Mouse (Mus musculus) heart, embryonic 11.5 days (tissue): ENCODE data around the gene Gcnt2. TPM values are rescaled to one million over a fixed set of nuclear protein-coding genes. Genes with fewer than 3 reads are reported as not detected.

ENCODE experiments used
- ATAC-seq: fragments of 200-750 bp; cut with Nextera tagmentation; replicated peaks from 2 replicates; pipeline ENCODE4 v1.8.0; 2017; ENCODE audit warnings: moderate library complexity; ENCODE audit not compliant: insufficient number of reproducible peaks, low FRiP score, low TSS enrichment
- H3K27ac ChIP-seq: fragments of 300-500 bp; sonication (generic); 2 replicates; pipeline ENCODE4 v1.5.1; 2014; ENCODE audit warnings: mild to moderate bottlenecking, low read depth, low read length
- H3K27me3 ChIP-seq: fragments of 300-500 bp; sonication (generic); 2 replicates; pipeline ENCODE4 v1.6.1; 2014; ENCODE audit warnings: mild to moderate bottlenecking, low read length, mixed read lengths; ENCODE audit not compliant: control insufficient read depth, insufficient read depth
- H3K36me3 ChIP-seq: fragments of 300-500 bp; sonication (generic); 2 replicates; pipeline ENCODE4 v1.6.1; 2014; ENCODE audit warnings: mild to moderate bottlenecking, low read length, moderate library complexity, mixed read lengths; ENCODE audit not compliant: control insufficient read depth, insufficient read depth
- H3K4me1 ChIP-seq: fragments of 300-500 bp; sonication (generic); 2 replicates; pipeline ENCODE4 v1.6.1; 2014; ENCODE audit warnings: low read length; ENCODE audit not compliant: control insufficient read depth, insufficient read depth
- H3K4me2 ChIP-seq: fragments of 300-500 bp; sonication (generic); 2 replicates; pipeline ENCODE4 v1.6.1; 2014; ENCODE audit warnings: mild to moderate bottlenecking, moderate library complexity
- H3K4me3 ChIP-seq: fragments of 300-500 bp; sonication (generic); 2 replicates; pipeline ENCODE4 v1.5.1; 2014; ENCODE audit warnings: low read depth, low read length
- H3K9ac ChIP-seq: fragments of 300-500 bp; sonication (generic); 2 replicates; pipeline ENCODE4 v1.6.1; 2014; ENCODE audit warnings: mild to moderate bottlenecking, low read depth, low read length, moderate library complexity
- H3K9me3 ChIP-seq: fragments of 300-500 bp; sonication (generic); replicated peaks from 2 replicates; pipeline ENCODE4 v1.6.1; 2016; ENCODE audit warnings: low read length; ENCODE audit not compliant: control insufficient read depth
- WGBS: fragments of 180-500 bp; shearing (Covaris S2); extraction: QIAGEN DNeasy Blood & Tissue Kit; methylation state at CpG from one replicate; pipeline ENCODE4 v1.1.7; 2014; ENCODE audit not compliant: insufficient replicate concordance; 5-methylcytosine and 5-hydroxymethylcytosine counted together
- polyA plus RNA-seq: library from polyadenylated mRNA; unstranded; fragments of >200 nt; fragmentation: Nextera tagmentation; extraction: Ambion mirVana; gene quantifications from 2 replicates; pipeline ENCODE4 v1.2.1, GENCODE M21; 2014

Gcnt2 gene
- polyA plus RNA-seq: 4.1 and 4.7 TPM in 2 replicates

DNA sequence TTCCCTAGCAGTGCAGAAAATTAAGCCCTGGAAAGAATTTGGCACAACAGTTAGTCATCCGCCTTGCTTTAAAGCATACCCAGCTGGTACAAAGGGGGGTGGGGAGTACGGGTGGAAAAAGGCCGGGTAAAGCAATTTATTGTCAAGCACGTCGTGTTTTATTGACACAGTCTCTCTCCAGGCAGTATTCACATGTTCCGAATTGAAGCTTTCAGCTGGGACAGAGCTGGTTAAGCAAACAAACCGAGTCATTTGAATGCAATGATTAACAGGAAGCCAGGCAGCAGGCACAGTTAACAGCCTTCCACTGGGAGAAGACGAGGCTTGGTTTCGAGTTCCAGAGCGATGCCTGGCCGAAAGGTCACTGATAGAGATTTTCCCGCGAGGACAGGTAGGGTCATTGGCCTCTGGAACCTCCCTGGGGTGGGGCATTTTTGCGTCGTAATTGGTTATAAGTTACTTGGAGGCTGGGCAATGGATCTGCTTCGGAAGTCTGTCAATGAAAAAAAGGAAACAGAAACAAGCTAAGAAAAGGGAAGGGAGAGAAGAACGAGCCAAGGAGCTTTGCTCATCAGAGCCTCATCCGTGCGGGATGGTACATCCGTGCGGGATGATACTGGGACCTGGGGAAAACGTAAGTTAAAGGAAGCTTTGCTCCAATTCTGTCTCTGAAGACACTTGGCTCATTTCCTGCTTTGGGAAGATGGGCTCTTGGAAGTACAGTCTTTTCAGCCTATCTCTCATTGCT is at the start of gene Gcnt2:
Gene Gcnt2, plus strand, starts transcription at position 103 of the 748 bp plus-strand sequence.
- H3K27me3 ChIP-seq: no peaks in the 10 kb centered on the region
- peaks cover 4% of the 10 kb centered on the region; the same call in 1 of the 2 replicates for H3K4me1 ChIP-seq
- no peak for ATAC-seq
- no peaks in the 10 kb centered on the region for H3K36me3 ChIP-seq
- no peak within 1 kb of the TSS for H3K4me3 ChIP-seq
- H3K27ac ChIP-seq: no peak within 1 kb of the TSS
- H3K9me3 ChIP-seq: no peaks in the 10 kb centered on the region
- H3K4me2 ChIP-seq: peak within 1 kb of the TSS; percentile 51
- WGBS: 45% methylated on average over 22 of the region's 22 CpGs
- peak within 1 kb of the TSS; percentile 30 for H3K9ac ChIP-seq

DNA sequence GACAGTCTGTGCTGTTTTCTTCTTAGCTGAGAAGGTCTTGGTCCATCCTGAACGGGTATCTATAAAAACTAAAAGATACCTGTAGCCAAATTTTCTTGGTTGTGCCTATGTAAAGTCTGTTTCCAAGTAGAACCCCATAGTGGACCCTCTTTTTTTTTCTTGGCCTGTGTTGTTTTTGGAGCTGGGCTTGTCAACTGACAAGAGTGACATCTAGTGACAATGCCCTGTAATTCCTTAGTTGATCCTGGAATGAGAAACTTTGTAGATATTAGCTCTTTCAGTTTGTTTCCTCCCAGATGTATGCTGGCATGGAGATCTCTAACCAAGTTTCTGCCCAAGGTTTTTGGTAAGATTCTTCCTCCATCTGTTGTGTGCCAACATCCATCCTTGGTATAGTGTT is 38.9 kb upstream of the Gcnt2 start:
- Histone ChIP-seq H3K4me2 (no peak overlapping the region), H3K4me1 (no peaks in the 10 kb centered on the region), H3K27me3 (no peaks in the 10 kb centered on the region), H3K9me3 (no peaks in the 10 kb centered on the region), H3K27ac (no peak overlapping the region), H3K36me3 (no peaks in the 10 kb centered on the region), H3K9ac (no peak overlapping the region), H3K4me3 (no peak overlapping the region)
- no peak for ATAC-seq
- WGBS: 26% methylated on average over 1 of the region's 1 CpGs

DNA sequence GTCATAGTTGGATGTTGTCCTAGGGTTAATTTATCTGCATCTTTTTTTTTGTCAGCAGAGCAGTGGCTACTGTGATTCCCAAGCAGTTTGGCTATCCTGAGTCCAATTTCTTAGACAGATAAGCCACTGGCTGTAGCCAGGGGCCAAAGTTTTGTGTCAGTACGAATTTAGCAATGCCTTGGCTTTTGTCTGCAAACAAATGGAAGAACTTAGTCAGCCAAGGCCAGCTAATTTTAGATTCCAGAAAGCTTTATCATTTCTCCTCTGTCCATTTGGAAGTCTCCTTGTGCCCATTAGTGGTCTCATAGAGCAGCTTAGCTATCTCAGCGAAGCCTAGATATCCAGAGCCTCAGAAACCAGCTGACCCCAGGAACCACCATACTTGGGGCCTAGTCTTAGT is 37.6 kb upstream of the Gcnt2 start:
- ATAC-seq: no peak
- WGBS: 52% methylated on average over 2 of the region's 2 CpGs
- H3K4me1 ChIP-seq: no peaks in the 10 kb centered on the region
- no peak overlapping the region for H3K27ac ChIP-seq
- H3K9me3 ChIP-seq: no peaks in the 10 kb centered on the region
- no peak overlapping the region for H3K9ac ChIP-seq
- no peaks in the 10 kb centered on the region for H3K36me3 ChIP-seq
- no peaks in the 10 kb centered on the region for H3K27me3 ChIP-seq
- no peak overlapping the region for H3K4me3 ChIP-seq
- no peak overlapping the region for H3K4me2 ChIP-seq

- Histone ChIP-seq H3K9me3 (no peaks in the 10 kb centered on the region), H3K4me3 (no peak overlapping the region), H3K36me3 (no peaks in the 10 kb centered on the region), H3K4me1 (no peaks in the 10 kb centered on the region), H3K9ac (no peak overlapping the region), H3K4me2 (no peak overlapping the region), H3K27ac (no peak overlapping the region), H3K27me3 (no peaks in the 10 kb centered on the region)
- WGBS: 48% methylated on average over 10 of the region's 10 CpGs
- ATAC-seq: no peak
Measured at GRCm38 (mm10) chr13:40841146-40841787, 18.3 kb upstream of the Gcnt2 start.

DNA sequence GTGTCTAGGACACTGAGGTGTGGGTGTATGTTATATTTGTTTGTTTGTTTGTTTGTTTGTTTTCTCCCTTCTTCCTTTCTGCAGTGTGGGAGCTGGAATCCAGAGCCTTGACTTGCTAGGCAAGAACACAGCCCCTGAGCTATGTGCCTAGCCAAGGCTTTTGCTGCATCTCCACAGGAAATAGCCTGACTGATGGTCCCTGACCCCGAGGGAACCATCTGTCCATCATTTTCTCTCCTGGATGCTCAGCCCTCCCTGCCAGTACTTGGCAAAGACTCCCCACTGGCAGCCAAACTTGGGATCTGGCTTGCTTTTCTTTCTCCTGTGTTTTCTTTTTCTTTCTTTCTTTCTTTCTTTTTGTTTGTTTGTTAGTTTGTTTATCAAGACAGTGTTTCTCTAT is 17.4 kb upstream of the Gcnt2 start:
- Histone ChIP-seq H3K27ac (no peak overlapping the region), H3K4me1 (no peaks in the 10 kb centered on the region), H3K4me3 (no peak overlapping the region), H3K36me3 (no peaks in the 10 kb centered on the region), H3K4me2 (no peak overlapping the region), H3K9me3 (no peaks in the 10 kb centered on the region), H3K9ac (no peak overlapping the region), H3K27me3 (no peaks in the 10 kb centered on the region)
- 27% methylated on average over 1 of the region's 1 CpGs for WGBS
- no peak for ATAC-seq

DNA sequence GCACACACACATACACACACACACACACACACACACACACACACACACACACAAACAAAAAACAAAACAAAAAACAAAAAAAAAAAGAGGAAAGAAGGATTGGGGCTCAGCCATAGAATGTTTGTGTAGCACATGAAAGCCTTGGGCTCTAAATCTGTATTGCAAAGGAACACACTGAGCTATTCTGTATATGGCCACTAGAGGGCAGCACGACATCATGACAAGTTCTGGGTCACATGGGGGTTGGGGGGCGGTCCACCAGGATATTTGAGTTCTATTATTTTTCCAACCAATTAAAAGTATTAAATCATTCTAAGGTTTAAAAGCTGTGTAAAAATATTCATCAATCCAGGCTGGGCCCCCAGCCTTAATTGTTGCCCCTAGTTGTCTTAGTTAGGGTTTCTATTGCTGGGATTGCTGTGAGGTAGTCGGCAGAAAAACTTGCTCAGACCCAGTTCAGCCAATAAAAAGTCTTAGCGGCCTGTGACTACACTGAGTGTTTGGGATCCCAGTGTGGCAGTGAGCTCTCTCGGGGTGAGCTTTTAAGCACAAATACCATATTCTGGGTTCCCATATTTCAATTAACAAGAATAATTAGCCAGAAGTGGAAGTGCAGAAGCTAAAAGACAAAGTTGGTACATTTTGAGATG is 16.0 kb upstream of the Gcnt2 start:
- WGBS: 21% methylated on average over 5 of the region's 5 CpGs
- Histone ChIP-seq H3K4me3 (no peak overlapping the region), H3K4me2 (peak overlapping the region; percentile 21; the same call in 1 of the 2 replicates)

DNA sequence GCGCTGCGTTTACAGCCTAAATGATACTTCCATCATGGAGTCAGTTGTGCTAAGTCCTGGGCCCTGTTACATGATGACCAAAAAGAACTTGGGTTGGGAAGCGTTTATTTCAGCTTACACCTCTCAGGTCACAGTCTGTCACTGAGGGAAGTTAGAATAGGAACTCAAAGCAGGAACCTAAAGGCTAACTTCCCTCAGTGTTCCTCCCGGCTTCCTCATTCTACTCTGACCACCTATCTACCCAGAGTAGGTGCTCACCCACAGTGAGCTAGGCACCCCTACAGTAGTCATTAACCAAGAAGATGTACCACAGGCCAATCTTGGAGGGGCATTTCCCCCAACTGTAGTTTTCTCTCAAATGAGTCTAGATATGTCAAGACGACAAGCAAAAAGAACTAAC is 15.4 kb upstream of the Gcnt2 start:
- Histone ChIP-seq H3K36me3 (no peaks in the 10 kb centered on the region), H3K4me2 (no peak overlapping the region), H3K4me1 (no peaks in the 10 kb centered on the region), H3K27ac (no peak overlapping the region), H3K4me3 (no peak overlapping the region), H3K9me3 (no peaks in the 10 kb centered on the region), H3K9ac (no peak overlapping the region), H3K27me3 (no peaks in the 10 kb centered on the region)
- ATAC-seq: no peak
- 86% methylated on average over 5 of the region's 5 CpGs for WGBS

More for the DNA sequence above, 16.0 kb upstream of the Gcnt2 start:
- Histone ChIP-seq H3K9ac (no peak overlapping the region), H3K27me3 (no peaks in the 10 kb centered on the region), H3K4me1 (no peaks in the 10 kb centered on the region), H3K36me3 (no peaks in the 10 kb centered on the region), H3K9me3 (no peaks in the 10 kb centered on the region), H3K27ac (no peak overlapping the region)
- ATAC-seq: no peak

- Histone ChIP-seq H3K4me3 (no peak overlapping the region), H3K9me3 (no peaks in the 10 kb centered on the region), H3K36me3 (no peaks in the 10 kb centered on the region), H3K4me2 (no peak overlapping the region), H3K9ac (no peak overlapping the region), H3K4me1 (no peaks in the 10 kb centered on the region), H3K27ac (no peak overlapping the region), H3K27me3 (no peaks in the 10 kb centered on the region)
- ATAC-seq: no peak
- 29% methylated on average over 6 of the region's 6 CpGs for WGBS
Measured at GRCm38 (mm10) chr13:40845951-40846350, 13.6 kb upstream of the Gcnt2 start.
